ENCODE assay signal across 9 mouse cellular contexts in the genomic region with DNA sequence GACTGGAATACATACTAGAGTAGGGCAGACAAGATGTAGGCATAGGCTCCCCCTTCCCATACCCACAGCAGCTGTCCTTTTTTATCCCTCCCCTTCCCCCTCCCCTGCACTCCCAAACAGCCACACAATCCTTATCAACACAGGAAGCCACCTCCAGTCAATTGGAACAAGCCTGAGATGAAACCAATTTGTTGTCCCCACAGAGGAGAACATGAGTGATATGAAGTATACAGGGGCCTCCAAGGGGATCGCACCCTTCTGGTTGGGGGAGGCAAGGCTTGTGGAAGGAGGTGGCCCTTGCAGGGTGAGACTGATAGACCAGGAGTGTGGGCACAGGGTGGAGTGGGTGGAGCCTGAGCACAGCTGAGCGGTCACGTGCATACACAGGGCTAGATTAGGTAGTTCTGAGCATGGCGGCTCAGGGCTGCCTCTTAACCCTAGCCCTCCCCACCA.
DNase-seq lines count a peak whose midpoint lies in the region; ATAC-seq and TF ChIP-seq lines count a peak whose summit lies in the region.
"Had no signal": no experiment of that assay in that cellular context is flagged by ENCODE, and none has a peak within 500 bp of the region (broad histone marks: within the 10 kb centered on the region; RNA-seq: fewer than 3 reads in every experiment).

No protein-coding gene starts in this region.

- no peaks in the 10 kb centered on the region for H3K36me3 ChIP-seq in kidney, embryonic 16.5 days (ENCODE audit: insufficient read depth, low read length)
- H3K36me3 ChIP-seq in heart, embryonic 12.5 days = no peaks in the 10 kb centered on the region
- H3K36me3 ChIP-seq in liver, embryonic 14.5 days (replicated peaks; ENCODE audit: control insufficient read depth, insufficient read depth, low read depth) = no peaks in the 10 kb centered on the region
- H3K36me3 ChIP-seq in thymus, adult 2 months (ENCODE audit: control insufficient read depth, insufficient read depth, low read length) = no peaks in the 10 kb centered on the region

- ATAC-seq in kidney, embryonic 16.5 days (ENCODE audit: low FRiP score, low TSS enrichment) = peak; percentile 89
- ATAC-seq in heart, embryonic 12.5 days (ENCODE audit: insufficient number of reproducible peaks, low FRiP score) = peak; percentile 81
- peak; percentile 74 for ATAC-seq in liver, embryonic 14.5 days (ENCODE audit: insufficient read depth)

- no peak overlapping the region for H3K4me2 ChIP-seq in kidney, embryonic 16.5 days (replicated peaks; ENCODE audit: low read depth, low read length)
- peak overlapping the region; percentile 4; the same call in 1 of the 2 replicates for H3K4me2 ChIP-seq in heart, embryonic 12.5 days
- no peak overlapping the region for H3K4me2 ChIP-seq in liver, embryonic 14.5 days (ENCODE audit: low read depth)

- TF ChIP-seq CTCF in liver, embryonic 14.5 days (IDR thresholded peaks at IDR 0.05; ENCODE audit: low read depth) = no peak
- no peak for TF ChIP-seq CTCF in thymus, adult 2 months (IDR thresholded peaks at IDR 0.05; ENCODE audit: borderline replicate concordance, control insufficient read depth, extremely low read depth, insufficient read depth, low read length, poor library complexity)

- peaks cover 25% of the 10 kb centered on the region for H3K4me1 ChIP-seq in kidney, embryonic 16.5 days (ENCODE audit: insufficient read depth, low read length)
- H3K4me1 ChIP-seq in heart, embryonic 12.5 days (replicated peaks) = peaks cover 52% of the 10 kb centered on the region
- peaks cover 0 to 9% of the 10 kb centered on the region in 2 experiments; a peak in 2 of 4 replicates for H3K4me1 ChIP-seq in liver, embryonic 14.5 days (replicated peaks; ENCODE audit: control insufficient read depth in 2 of 2, insufficient read depth in 2 of 2, low read length in 1 of 2)
- no peaks in the 10 kb centered on the region for H3K4me1 ChIP-seq in thymus, adult 2 months (replicated peaks; ENCODE audit: control insufficient read depth, insufficient read depth, low read length)

- H3K9ac ChIP-seq in kidney, embryonic 16.5 days (replicated peaks; ENCODE audit: low read length) = no peak overlapping the region
- H3K9ac ChIP-seq in heart, embryonic 12.5 days = no peak overlapping the region; the same call in 1 of the 2 replicates
- H3K9ac ChIP-seq in liver, embryonic 14.5 days (replicated peaks) = no peak overlapping the region

- no peaks in the 10 kb centered on the region for H3K9me3 ChIP-seq in kidney, embryonic 16.5 days (ENCODE audit: low read length)
- H3K9me3 ChIP-seq in heart, embryonic 12.5 days (replicated peaks) = no peaks in the 10 kb centered on the region
- H3K9me3 ChIP-seq in liver, embryonic 14.5 days (ENCODE audit: control insufficient read depth, low read length) = no peaks in the 10 kb centered on the region

- 31% methylated on average over 4 of the region's 4 CpGs for WGBS in kidney, embryonic 16.5 days
- WGBS in heart, embryonic 12.5 days = 25% methylated on average over 4 of the region's 4 CpGs
- 13% methylated on average over 4 of the region's 4 CpGs for WGBS in liver, embryonic 14.5 days (ENCODE audit: insufficient replicate concordance)
- 72% methylated on average over 4 of the region's 4 CpGs for WGBS in thymus, adult 2 months

- no peak for TF ChIP-seq EP300 in liver, embryonic 14.5 days (IDR thresholded peaks at IDR 0.05; ENCODE audit: low read depth)

- H3K27me3 ChIP-seq in kidney, embryonic 16.5 days (ENCODE audit: insufficient read depth, low read length) = no peaks in the 10 kb centered on the region
- H3K27me3 ChIP-seq in heart, embryonic 12.5 days (replicated peaks) = 0 out of 2 replicates have a peak, but pooled peaks cover 5% of the 10 kb centered on the region
- no peaks in the 10 kb centered on the region for H3K27me3 ChIP-seq in liver, embryonic 14.5 days (ENCODE audit: control insufficient read depth, insufficient read depth, low read length)
- H3K27me3 ChIP-seq in thymus, adult 2 months (ENCODE audit: control insufficient read depth, insufficient read depth, low read length) = no peaks in the 10 kb centered on the region

- no peak for TF ChIP-seq POLR2A in thymus, adult 2 months (IDR thresholded peaks at IDR 0.05; ENCODE audit: control insufficient read depth, extremely low read depth, insufficient read depth, low read length, poor library complexity)

- H3K27ac ChIP-seq in kidney, embryonic 16.5 days (ENCODE audit: low read length) = peak overlapping the region; percentile 43; the same call in 1 of the 2 replicates
- H3K27ac ChIP-seq in heart, embryonic 12.5 days (ENCODE audit: poor library complexity, severe bottlenecking) = no peak overlapping the region
- H3K27ac ChIP-seq in liver, embryonic 14.5 days = no peak overlapping the region
- H3K27ac ChIP-seq in thymus, adult 2 months (ENCODE audit: control insufficient read depth, insufficient read depth, low read length) = no peak overlapping the region

- DNase-seq in kidney, postnatal 25 days = no peak
- DNase-seq in liver, embryonic 14.5 days (ENCODE audit: low read depth in 3 of 3, low spot score in 3 of 3) = peak in 2 of 3 experiments; percentile 2 to 17
- peak; percentile 49 for DNase-seq in retina, adult 2 months (ENCODE audit: low read depth, low spot score)
- no peak for DNase-seq in thymus, adult 2 months
- DNase-seq in right cerebral cortex, postnatal 10 days (ENCODE audit: low spot score in 2 of 2) = no peak
- DNase-seq in adipocyte (ENCODE audit: low spot score) = no peak
- DNase-seq: gastrocnemius, postnatal 14 days had no signal

- H3K4me3 ChIP-seq in kidney, embryonic 16.5 days (ENCODE audit: low read length) = no peak overlapping the region
- no peak overlapping the region for H3K4me3 ChIP-seq in heart, embryonic 12.5 days
- no peak overlapping the region for H3K4me3 ChIP-seq in liver, embryonic 14.5 days (ENCODE audit: insufficient read depth in 1 of 2, low read depth in 2 of 2, low read length in 2 of 2)
- no peak overlapping the region for H3K4me3 ChIP-seq in thymus, adult 2 months (ENCODE audit: control insufficient read depth, insufficient read depth, low read length)

Comparison
In these comparisons a context has a peak if more than half of its experiments do, and no peak if none do; other contexts are left out.
1. DNase-seq: peak in liver, embryonic 14.5 days (2 of 3) and retina, adult 2 months (single experiment); none in kidney, postnatal 25 days (0 of 2), thymus, adult 2 months (single experiment), right cerebral cortex, postnatal 10 days (0 of 2) and adipocyte (single experiment).
2. Peak in every context shown above with its lines, with median percentiles within 50 percentile points of each other: ATAC-seq.